Mouse (Mus musculus): ENCODE results near the gene Prdm1. TPM values are rescaled to one million over a fixed set of nuclear protein-coding genes. Genes with fewer than 3 reads are reported as not detected.

The Prdm1 gene
- total RNA-seq, 2 experiments from 2014 or later = 2.8 to 4.3 TPM

DNA sequence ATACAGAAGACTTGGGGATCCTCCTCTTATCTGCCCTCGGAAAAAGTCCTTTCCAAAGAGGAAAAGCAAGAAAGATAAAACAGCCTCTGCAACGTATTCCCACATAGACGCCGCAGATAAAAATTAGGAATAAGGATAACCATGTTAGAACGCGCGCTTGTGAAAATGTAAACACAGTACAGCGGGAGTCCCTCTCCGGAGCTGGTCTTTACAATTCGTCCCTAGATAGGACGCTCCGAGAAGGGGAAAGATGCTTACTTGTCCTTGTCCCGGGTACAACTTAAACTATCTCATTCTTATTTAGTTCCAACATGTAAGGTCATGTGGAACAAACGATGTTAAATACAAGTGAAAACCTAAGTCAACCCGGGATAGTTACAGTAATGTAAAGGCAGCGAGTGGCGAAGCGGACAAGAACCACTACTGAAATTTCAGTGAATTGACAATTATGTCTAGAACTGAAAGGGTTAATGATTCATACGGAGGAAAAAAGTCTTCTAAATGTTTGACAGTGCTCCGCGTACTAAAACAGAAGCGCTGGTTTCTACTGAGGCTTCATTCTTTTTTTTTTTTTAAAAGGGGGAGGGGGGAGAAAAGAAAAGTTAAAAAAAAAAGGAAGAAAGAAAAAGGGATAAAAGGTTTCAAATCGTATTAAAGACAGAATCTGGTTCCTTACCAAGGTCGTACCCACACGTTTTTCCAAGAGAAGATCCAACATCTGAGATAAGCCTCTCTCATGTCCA, 70.3 kb downstream of the Prdm1 start:
- DNase-seq (ENCODE audit: low spot score in 2 of 2) = no peak

DNA sequence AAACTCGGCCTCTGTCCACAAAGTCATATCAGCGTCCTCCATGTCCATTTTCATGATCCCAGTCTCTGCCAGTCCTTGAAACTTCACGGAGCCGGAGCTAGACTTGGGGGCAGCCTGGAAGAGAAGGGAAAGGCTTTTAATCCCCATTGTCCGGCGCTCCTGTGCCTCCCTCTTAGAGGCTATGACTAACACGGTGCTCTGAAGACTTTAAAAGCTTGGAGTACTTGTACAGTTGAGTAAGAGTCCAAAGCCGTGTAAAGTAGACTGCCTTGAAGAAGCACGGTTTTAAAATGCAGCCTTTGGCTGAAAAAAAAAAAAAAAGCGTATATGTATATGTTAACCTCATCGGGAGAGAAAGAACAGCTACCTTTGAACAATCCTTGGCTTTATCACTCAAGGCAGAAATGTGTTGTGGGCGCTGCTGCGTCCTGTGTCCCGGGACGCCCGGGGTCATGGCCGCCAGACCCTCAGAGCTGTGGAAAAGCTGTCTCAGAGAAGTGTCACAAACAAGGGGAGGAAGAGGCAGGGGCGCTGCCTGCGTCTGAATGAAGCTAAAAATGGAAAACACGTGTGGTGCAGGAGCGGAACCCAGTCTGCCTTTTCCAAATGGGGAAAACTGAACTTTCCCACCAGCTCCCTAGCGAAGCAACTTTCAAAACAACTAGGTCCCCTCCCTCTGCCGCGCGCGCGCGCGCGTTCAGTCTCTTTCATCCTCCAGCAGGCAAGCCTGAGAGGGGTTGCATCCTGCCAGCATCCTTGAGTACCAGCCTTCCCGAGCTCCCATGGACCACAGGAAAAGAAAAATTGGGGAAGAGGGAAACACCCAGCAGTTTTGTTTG, 71.3 kb downstream of the Prdm1 start:
- no peak for DNase-seq (ENCODE audit: low spot score in 2 of 2)

DNA sequence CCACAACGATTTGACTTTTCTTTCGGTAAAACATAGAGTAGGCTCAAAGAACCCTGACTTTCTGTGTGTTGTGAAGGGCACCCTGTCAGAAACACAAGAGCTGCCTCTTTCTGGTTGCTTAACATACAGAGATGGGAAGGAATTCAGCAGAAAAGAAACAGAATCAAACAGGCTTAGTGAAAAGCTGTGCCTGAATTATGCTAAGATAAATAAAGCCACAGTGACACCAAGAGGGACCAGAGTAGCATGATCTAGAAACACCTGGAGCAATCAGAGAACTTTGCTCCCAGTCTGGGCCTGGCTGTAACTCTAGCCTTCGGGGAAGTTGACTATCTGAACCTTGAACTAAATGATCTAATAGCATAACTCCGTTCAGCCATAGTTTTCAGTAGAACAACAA, 73.5 kb downstream of the Prdm1 start:
- no peak for DNase-seq (ENCODE audit: low spot score in 2 of 2)

DNA sequence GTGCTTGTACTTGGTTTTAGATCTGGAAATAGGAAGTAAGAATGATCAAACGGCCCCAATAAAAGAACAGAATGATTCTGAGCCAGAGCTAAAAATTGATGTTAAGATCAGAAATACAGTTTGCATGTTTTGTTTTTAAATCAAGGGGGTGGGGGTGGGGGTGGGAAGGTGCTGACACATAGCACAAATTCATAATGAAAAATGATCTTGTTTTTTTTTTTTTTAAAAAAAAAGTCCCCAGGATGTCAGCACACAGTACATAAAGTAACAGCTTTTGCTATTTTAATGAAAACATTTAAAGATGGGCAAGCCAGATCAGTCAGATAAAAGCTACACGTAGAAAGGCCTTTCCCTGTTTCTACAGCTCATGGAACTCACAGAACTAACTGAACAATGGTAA, 74.2 kb downstream of the Prdm1 start:
- DNase-seq (ENCODE audit: low spot score in 2 of 2) = no peak

DNA sequence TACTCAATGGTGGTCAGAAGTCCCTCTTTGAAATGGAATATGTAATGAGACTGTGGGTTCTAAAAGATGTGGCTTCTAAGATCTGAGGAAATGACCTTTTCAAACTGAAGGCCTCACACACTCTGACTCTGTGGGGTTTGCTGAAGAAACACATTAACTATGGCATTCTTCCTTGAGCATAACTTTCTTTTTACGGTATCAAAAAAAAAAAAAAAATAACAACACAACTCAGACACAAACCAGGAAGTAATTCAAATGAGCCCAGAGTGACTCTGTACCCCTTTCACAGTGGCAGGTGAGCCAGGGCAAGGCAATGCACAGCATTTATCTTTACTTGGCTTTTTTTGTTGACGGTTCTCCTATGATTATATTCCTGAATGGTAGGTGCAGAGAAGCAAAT, 77.5 kb downstream of the Prdm1 start:
- DNase-seq (ENCODE audit: low spot score in 2 of 2) = no peak

DNA sequence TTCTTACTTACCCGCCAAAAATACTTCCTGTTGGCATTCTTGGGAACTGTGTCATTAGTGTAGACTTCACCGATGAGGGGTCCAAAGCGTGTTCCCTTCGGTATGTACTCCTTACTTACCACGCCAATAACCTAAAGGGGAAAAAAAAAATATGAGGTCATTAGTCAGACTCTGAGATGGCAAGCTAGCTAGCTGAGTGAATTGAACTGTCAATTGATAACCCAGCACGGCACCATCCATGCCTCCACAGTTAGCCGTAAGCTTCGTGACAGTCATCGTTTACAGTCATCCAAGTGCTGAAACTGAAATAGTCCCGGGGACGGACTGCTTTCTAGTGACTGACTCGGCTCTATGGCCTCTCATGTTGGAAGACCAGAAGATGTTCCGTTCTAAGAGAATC, 78.2 kb downstream of the Prdm1 start:
- DNase-seq (ENCODE audit: low spot score in 2 of 2) = no peak

DNA sequence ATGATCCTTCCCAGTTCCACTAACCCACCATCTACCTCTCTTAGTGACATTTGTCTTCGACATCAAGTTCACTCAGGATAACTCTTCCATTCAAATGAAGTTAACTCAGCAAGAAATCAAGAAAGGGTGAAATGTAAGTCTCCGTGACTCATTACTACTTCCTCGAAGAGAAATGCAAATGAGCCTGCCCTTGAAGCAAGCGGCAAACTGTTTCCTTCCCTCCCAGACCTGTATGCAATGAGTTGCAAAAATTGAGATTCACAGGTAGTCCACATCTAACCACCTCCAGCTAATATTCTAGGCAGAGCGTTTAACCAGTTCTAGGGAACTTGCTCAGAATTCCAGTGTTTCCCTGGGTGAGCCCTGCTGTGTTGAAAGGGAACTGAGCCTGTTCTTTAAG, 78.6 kb downstream of the Prdm1 start:
- no peak for DNase-seq (ENCODE audit: low spot score in 2 of 2)

DNA sequence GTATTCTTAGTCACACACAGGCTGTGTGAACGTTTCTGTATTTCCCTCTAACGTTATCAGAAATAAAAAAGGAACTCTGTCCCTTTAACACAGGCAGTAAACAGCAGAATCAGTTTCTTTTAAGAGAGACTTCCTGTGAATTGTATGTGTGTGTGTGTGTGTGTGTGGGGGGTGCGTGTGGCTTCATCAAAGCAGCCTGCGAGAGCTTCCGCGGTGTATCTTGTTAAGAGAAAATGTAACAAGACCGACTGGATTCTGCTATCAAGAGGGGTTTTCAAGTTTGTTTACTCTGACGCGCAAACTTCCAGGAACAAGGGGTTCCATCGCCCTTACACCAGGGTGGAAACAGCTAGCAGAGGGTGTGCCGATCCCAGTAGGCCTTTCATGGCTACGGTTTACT, 80.1 kb downstream of the Prdm1 start:
- DNase-seq (ENCODE audit: low spot score in 2 of 2) = no peak

DNA sequence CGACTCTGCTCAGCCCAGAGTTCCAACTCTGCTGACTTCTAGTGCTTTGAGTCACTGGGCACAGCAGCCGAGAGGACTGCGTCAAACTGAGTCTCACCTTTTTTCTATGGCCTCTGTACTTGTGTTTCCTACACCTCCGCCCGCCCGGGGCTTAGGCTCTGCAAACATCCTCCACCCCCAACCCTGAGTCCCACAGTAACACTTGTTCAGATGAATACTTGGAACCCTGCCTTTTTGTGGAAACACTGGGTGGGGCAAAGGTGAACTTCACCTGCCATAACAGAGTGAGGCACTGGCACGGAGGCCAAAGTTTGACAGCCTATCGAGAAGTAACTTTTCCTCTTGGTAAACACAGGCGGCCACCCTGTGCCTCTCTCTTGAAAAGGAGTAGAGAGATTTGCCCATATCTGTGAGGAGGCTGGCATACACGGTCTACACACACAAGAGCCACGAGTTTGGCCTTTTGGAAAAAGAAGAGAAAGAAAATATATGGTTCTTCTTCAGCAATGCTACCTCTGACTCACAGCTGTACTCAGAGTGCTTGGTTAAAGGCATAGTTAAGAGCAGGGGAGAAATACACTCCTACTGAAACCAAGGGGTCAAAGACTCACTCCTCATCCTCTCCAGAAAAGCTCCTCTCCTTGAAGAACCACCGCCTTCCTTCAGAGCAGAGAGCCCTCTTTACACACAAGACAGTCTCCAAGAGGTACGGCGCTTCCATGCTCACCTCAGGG, 80.7 kb downstream of the Prdm1 start:
- DNase-seq (ENCODE audit: low spot score in 2 of 2) = no peak

DNA sequence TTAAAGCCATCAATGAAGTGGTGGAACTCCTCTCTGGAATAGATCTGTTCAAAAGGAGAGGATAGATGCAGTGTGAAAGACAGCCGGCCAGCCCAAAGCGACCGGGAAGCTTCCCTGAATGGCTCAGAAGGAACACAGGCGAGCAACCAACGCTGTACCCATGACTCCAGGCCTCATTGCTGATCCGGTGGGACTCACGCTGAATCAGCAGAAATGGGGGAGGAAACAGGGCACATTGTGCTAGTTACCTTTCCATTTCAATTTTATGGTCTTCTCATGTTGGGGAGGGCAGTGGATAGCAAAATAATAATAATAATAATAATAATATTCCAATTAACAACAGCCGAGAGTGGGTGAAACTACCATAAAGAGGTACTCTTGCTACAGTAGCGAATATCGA, 81.3 kb downstream of the Prdm1 start:
- DNase-seq (ENCODE audit: low spot score in 2 of 2) = no peak

DNA sequence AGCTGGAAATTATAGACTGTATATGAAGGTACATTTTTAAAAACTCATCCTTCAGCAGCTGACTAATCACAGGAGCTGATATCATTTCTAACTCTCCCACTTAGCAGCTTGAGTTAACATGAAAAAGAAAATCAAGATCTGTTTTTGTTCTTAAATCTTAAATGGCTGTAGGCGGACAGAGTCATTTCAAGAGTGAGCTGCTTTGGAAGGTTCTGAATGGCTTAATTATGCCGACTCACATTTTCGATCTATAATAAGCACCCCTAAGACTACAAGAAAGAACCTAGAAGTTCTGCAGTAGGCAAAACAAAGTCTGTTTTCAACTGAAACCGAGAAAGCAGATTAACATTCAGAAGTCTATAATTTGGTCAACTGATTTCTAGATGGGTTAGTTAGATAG, 83.9 kb downstream of the Prdm1 start:
- no peak for DNase-seq (ENCODE audit: low spot score in 2 of 2)

DNA sequence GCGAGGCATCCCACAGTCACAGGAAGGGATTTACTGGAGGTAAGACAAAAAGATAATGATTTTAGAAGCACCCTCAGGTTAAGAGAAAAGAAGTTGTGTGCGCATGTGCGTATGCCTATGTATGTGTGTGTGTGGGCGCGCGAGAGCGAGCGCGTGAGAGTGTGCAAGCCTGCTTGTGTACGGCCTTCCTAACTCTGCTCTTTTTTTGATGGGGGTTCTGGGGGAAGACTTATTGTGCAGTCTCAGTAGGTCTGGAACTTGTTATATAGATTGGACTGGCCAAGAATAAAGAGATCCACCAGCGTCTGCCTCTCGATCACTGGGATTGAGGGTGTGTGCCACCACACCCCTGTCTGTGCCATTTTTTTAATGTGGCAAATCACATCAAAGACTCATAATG, 84.6 kb downstream of the Prdm1 start:
- no peak for DNase-seq (ENCODE audit: low spot score in 2 of 2)

DNA sequence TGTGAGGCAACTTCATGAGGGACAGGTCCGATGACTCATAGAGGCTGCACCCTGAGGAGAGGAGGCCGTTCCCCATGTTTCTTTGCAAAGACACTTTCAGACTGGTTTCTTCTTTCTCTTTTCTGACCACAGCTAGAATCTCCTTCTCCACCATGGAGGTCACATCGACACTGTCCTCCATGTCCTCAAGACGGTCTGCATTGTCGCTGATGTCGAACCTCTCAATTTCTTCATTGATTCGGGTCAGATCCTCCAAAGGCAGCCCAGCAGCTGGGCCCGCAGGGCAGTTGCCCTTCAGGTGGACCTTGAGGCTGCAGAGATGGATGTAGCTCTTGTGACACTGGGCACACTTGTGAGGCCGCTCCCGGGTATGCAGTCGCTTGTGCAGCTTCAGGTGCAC, 88.6 kb downstream of the Prdm1 start:
- DNase-seq (ENCODE audit: low spot score in 2 of 2) = no peak

DNA sequence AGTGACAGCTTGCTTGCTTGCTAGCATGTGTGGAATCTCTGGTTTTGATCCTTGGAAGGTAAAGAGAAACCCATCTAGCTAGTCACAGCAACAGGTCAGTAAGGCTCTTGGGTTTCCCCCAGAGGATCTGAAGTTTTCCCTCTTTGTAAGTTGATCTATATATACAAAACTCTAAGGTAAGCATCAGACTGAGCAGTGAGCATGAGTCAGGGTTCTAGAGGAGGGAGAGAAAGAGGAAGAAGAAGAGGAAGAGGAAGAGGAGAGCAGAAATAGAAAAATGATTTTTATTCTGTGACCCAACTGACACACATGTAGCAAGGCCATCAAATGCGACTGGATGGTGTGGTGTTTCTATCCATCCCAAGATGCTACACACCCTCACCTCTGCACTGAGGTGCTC, 90.7 kb downstream of the Prdm1 start:
- DNase-seq (ENCODE audit: low spot score in 2 of 2) = no peak

DNA sequence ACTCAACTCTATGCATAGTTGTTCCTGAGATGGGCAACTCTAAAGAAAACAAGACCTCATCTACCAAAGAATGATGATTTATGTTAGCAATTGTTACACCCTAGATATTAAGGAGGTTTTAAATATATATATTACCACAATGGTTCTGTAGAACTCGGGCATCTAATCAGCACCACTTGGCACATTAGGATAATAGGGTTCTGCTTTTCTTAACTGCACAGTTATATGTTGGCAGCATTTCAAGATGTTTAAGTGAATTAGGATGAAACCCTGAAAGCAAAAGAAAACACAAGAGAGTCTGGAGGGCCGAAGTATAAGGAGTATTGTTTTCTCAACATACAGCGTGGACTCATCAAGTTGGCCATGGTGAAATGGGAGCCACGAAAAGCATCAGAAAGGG, 92.3 kb downstream of the Prdm1 start:
- DNase-seq (ENCODE audit: low spot score in 2 of 2) = no peak

DNA sequence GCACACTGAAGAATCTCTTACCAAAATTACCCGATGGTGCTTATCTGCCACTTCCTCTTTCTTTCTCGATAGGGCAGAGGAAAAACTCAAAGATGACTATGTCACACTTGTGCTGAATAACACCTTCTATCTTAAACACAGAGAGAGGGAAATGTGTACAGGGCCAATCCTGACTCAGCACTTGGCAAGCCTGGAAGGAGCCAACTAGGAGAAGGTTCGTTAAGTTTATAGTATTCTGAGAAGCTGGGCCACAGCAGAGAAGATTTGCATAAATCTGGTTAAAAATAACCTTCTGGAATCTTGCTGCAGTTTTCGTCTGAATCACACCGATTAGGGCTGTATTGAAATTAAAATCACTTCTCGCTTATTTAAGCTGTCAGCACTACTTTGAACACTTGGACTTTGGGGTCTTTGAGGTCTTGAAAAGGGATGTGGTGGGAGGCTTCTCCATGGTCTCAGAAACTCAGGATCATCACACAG, 93.6 kb downstream of the Prdm1 start:
- no peak for DNase-seq (ENCODE audit: low spot score in 2 of 2)

DNA sequence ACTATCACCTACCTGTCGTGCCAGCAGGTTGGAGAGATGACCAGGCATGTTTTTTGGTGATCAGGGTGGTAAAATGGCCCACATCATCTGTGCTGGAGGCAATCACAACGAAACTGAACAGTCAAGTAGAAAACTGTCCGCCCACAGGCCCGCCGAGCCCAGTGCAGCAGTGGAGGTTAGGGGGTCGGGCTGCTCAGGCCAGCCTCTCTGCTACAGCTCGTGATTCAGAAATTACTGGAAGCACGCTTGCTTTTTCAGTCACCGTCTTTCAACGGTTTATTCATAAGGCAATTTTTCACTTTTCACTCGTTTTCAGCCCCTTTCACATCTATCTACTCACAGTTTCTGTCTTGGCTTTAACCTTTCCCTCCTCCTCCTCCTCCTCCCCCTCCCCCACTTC, 96.1 kb downstream of the Prdm1 start:
- no peak for DNase-seq (ENCODE audit: low spot score in 2 of 2)

DNA sequence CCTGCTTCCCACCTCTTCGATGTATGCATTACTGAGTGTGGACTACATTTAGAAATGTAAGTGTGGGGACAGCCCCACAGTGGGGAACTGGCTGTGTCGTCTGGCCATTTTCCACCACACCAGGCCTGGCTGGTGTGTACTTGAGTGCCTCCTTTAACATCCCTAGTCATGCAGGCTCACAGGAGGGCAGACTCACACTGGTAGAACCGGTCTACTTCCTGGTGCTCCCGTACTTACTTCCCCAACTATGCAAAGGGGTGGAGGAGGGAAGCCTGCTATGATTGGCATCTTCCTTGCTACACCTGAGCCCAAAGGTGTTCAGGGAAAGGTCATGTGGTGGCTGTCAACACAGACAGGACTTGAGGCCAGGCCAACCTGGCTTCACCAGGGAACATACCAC, 96.6 kb downstream of the Prdm1 start:
- no peak for DNase-seq (ENCODE audit: low spot score in 2 of 2)

DNA sequence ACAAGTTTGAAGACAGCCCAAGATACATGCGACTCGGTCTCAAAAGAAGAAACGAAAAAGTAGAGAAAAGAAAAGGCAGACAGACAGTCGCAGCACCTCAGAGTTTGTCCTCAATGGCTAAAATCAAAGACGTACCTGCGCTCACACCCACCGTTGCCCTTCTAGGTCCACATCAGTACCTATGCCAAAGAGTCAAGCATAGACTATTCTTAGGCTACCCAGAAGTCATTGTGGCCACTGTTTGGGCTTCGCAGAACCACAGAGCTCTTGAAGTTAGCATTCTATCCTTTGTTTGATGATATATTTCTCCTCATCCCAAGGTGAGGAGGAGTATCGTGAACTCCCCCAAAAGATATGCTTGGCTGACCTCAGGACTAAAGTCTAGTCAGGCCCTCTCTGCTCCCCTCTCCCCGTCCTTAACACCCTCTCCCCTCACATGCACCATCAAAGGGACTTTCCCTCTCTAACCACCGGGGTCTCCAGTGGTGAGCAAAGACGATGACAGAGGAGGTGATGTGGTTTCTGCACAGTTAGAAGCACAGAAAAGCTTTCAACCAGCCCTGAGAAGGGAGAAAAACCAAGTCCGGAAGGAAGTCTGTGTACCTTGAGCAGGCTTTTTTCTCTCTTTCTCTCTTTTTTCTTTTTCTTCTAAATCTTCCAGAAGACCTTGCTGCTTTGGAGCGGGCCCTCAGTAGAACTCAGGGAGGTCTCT, 99.0 kb downstream of the Prdm1 start:
- DNase-seq (ENCODE audit: low spot score in 2 of 2) = no peak

DNA sequence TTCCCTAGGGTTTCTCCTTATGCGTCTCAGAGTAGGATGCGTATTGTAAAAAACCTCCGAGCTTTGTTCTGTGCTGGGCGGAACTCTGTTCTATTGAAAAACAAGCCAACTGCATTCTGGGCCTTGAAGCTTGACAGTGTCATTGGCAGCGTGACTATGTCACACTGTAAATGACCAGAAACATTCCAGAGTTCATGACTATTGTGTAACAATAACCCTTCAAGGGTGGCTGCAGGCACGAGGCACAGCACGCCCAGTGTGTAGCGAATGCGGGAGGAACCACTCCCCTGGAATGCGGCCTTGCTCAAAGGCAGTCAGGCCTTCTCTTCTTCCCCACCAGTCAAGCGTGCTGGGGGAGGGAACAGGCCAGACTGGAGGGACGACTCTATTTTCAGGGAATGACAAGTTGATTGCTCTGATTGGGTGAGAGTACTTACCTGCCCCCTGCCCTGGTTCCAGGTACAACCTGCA, 100.4 kb downstream of the Prdm1 start:
- peak in 1 of 2 experiments; percentile 34 for DNase-seq (ENCODE audit: low spot score in 2 of 2)

DNA sequence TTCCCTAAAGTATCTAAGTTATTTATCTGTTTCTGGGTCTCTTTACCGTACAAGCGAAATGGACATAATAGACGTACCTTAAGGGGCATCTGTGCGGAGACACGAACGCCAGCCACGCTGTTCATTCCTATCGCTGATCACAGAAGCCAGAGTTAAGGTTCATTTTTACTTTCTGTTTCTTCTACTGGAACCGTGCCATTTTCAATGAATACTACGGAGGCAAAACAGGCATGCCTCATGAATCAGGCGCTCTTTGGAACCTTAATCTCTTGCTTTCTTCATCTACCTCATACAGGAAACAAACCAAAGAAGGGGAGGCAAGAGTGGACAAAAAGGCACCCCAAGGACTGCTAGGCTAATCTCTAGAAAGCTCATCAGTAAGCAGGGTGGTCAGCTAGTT, 100.9 kb downstream of the Prdm1 start:
- DNase-seq (ENCODE audit: low spot score in 2 of 2) = no peak

Data from adrenal gland, postnatal 4 days (tissue).